ENCODE assay signal across 35 mouse cellular contexts in the genomic region with DNA sequence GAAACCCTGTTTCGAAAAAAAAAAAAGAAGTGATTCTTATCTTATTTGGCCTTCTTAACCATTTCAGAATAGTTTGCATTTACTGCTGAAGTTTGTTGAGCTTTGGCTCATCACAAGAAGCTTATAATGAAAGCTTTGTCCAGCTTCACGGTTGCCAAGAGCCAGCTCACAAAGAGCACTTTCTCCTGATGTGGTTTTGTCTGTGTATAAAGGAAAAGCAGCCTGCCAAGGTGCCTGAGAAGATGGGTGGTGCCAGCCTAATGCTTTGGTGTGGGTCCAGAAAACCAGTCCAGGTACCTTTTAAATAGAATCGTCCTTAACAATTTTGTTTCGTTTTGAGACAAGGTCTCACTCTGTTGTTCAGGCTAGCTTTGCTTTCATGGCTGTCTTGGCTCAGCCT. TPM values are rescaled to one million over a fixed set of nuclear protein-coding genes. Genes with fewer than 3 reads are reported as not detected.
DNase-seq lines count a peak whose midpoint lies in the region; ATAC-seq and TF ChIP-seq lines count a peak whose summit lies in the region.
"Had no signal": no experiment of that assay in that cellular context is flagged by ENCODE, and none has a peak within 500 bp of the region (broad histone marks: within the 10 kb centered on the region; RNA-seq: fewer than 3 reads in every experiment).

No protein-coding gene starts in this region.

- H3K9ac ChIP-seq in midbrain, postnatal 0 days (replicated peaks; ENCODE audit: low read length, poor library complexity, severe bottlenecking) = no peak overlapping the region
- no peak overlapping the region for H3K9ac ChIP-seq in midbrain, embryonic 14.5 days (replicated peaks; ENCODE audit: low read length)
- H3K9ac ChIP-seq: embryonic facial prominence, embryonic 13.5 days; forebrain, embryonic 13.5 days; heart, embryonic 12.5 days; hindbrain, embryonic 13.5 days; kidney, embryonic 15.5 days; limb, embryonic 12.5 days; liver, embryonic 15.5 days; midbrain, embryonic 15.5 days; neural tube, embryonic 12.5 days; stomach, embryonic 15.5 days had no signal

- no peak for ATAC-seq in midbrain, postnatal 0 days (ENCODE audit: low FRiP score)
- no peak for ATAC-seq in midbrain, embryonic 14.5 days (ENCODE audit: low FRiP score, low TSS enrichment)
- ATAC-seq: forebrain, embryonic 13.5 days; inflammation-experienced regulatory T-cells, adult 6 months; lung, postnatal 0 days; midbrain, embryonic 15.5 days; Patski had no signal

- H3K4me2 ChIP-seq in midbrain, postnatal 0 days (ENCODE audit: low read depth, low read length, poor library complexity, severe bottlenecking) = no peak overlapping the region
- no peak overlapping the region for H3K4me2 ChIP-seq in midbrain, embryonic 14.5 days (ENCODE audit: low read length)
- H3K4me2 ChIP-seq: embryonic facial prominence, embryonic 13.5 days; forebrain, embryonic 13.5 days; heart, embryonic 12.5 days; hindbrain, embryonic 13.5 days; kidney, embryonic 15.5 days; limb, embryonic 12.5 days; liver, embryonic 15.5 days; midbrain, embryonic 15.5 days; neural tube, embryonic 12.5 days; stomach, embryonic 15.5 days had no signal

- H3K27me3 ChIP-seq in cerebellum, adult 2 months (ENCODE audit: control insufficient read depth, insufficient read depth, low read length) = no peaks in the 10 kb centered on the region
- no peaks in the 10 kb centered on the region for H3K27me3 ChIP-seq in midbrain, postnatal 0 days (ENCODE audit: insufficient read depth, low read length)
- H3K27me3 ChIP-seq in midbrain, embryonic 14.5 days (ENCODE audit: control insufficient read depth, insufficient read depth, low read length) = no peaks in the 10 kb centered on the region
- H3K27me3 ChIP-seq: embryonic facial prominence, embryonic 13.5 days; forebrain, embryonic 13.5 days; heart, embryonic 12.5 days; hindbrain, embryonic 13.5 days; kidney, embryonic 15.5 days; limb, embryonic 12.5 days; liver, embryonic 15.5 days; midbrain, embryonic 15.5 days; neural tube, embryonic 12.5 days; Patski; stomach, embryonic 15.5 days had no signal

- TF ChIP-seq CTCF in cerebellum, adult 2 months (IDR thresholded peaks at IDR 0.05; ENCODE audit: borderline replicate concordance, insufficient read depth, low read depth, low read length) = no peak
- no peak for TF ChIP-seq CTCF in layer of hippocampus, adult 2 months (conservative IDR thresholded peaks at IDR 0.05)
- TF ChIP-seq CTCF in midbrain, postnatal 0 days (IDR thresholded peaks at IDR 0.05) = no peak
- no peak for TF ChIP-seq CTCF in olfactory bulb, adult 2 months (IDR thresholded peaks at IDR 0.05; ENCODE audit: insufficient read depth, low read depth, low read length)

- peaks cover 10% of the 10 kb centered on the region; the same call in 1 of the 2 replicates for H3K36me3 ChIP-seq in midbrain, postnatal 0 days (ENCODE audit: insufficient read depth, low read length)
- H3K36me3 ChIP-seq in midbrain, embryonic 14.5 days (ENCODE audit: control insufficient read depth, insufficient read depth, low read length) = peaks cover 16% of the 10 kb centered on the region; the same call in 1 of the 2 replicates
- H3K36me3 ChIP-seq: limb, embryonic 12.5 days; midbrain, embryonic 15.5 days; neural tube, embryonic 12.5 days; stomach, embryonic 15.5 days had no signal

- peak overlapping the region; percentile 30; the same call in 1 of the 2 replicates for H3K27ac ChIP-seq in cerebellum, adult 2 months (ENCODE audit: insufficient read depth, low read length)
- peak overlapping the region; percentile 76 for H3K27ac ChIP-seq in layer of hippocampus, adult 2 months
- no peak overlapping the region for H3K27ac ChIP-seq in midbrain, postnatal 0 days (ENCODE audit: low read depth, low read length)
- no peak overlapping the region for H3K27ac ChIP-seq in midbrain, embryonic 14.5 days (replicated peaks; ENCODE audit: low read depth, low read length)
- H3K27ac ChIP-seq in olfactory bulb, adult 2 months (ENCODE audit: insufficient read depth, low read depth, low read length) = 0 out of 2 replicates have a peak overlapping the region, but pooled peaks have one; percentile 7
- H3K27ac ChIP-seq: embryonic facial prominence, embryonic 13.5 days; forebrain, embryonic 13.5 days; gastrocnemius, adult 2 months; hindbrain, embryonic 13.5 days; kidney, embryonic 15.5 days; limb, embryonic 12.5 days; liver, embryonic 15.5 days; macrophage; midbrain, embryonic 15.5 days; neural tube, embryonic 12.5 days; stomach, embryonic 15.5 days had no signal

- DNase-seq in cerebellum, adult 2 months = no peak
- DNase-seq in cerebellum, postnatal 36 days = no peak
- DNase-seq in layer of hippocampus, adult 2 months (ENCODE audit: low spot score in 2 of 2) = no peak
- DNase-seq in layer of hippocampus, adult 11-12 months (ENCODE audit: low spot score) = no peak
- peak; percentile 13 for DNase-seq in midbrain, postnatal 0 days (ENCODE audit: low spot score)
- no peak for DNase-seq in midbrain, embryonic 14.5 days
- no peak for DNase-seq in heart, adult 9 months (ENCODE audit: low spot score in 2 of 2)
- DNase-seq: adrenal gland, postnatal 14 days; cerebellum, adult 8-10 months; cerebellum, postnatal 25 days; embryo, embryonic 11 days; gastrocnemius, adult 2 months; gastrocnemius, postnatal 36 days; heart, adult 18-20 months; heart, postnatal 4 days; kidney, adult 11 months; kidney, postnatal 25 days; right cerebral cortex, postnatal 25 days had no signal

- WGBS in cerebellum, adult 2 months = 62% methylated on average over 4 of the region's 4 CpGs
- WGBS in midbrain, postnatal 0 days = 70% methylated on average over 4 of the region's 4 CpGs
- 79% methylated on average over 4 of the region's 4 CpGs for WGBS in midbrain, embryonic 14.5 days
- 26% methylated on average over 4 of the region's 4 CpGs for WGBS in olfactory bulb, adult 2 months

- H3K4me3 ChIP-seq in cerebellum, adult 2 months (replicated peaks; ENCODE audit: insufficient read depth, low read depth, low read length) = no peak overlapping the region
- no peak overlapping the region for H3K4me3 ChIP-seq in layer of hippocampus, adult 2 months
- no peak overlapping the region for H3K4me3 ChIP-seq in midbrain, postnatal 0 days (ENCODE audit: low read depth, low read length)
- H3K4me3 ChIP-seq in midbrain, embryonic 14.5 days (replicated peaks; ENCODE audit: low read depth, low read length) = no peak overlapping the region
- H3K4me3 ChIP-seq in olfactory bulb, adult 2 months (ENCODE audit: insufficient read depth, low read depth, low read length) = no peak overlapping the region
- H3K4me3 ChIP-seq: embryonic facial prominence, embryonic 13.5 days; erythroblast, embryonic 14.5 days; forebrain, embryonic 13.5 days; gastrocnemius, adult 2 months; heart, embryonic 12.5 days; hindbrain, embryonic 13.5 days; kidney, embryonic 15.5 days; limb, embryonic 12.5 days; liver, embryonic 15.5 days; midbrain, embryonic 15.5 days; neural tube, embryonic 12.5 days; stomach, embryonic 15.5 days had no signal

- no peaks in the 10 kb centered on the region for H3K4me1 ChIP-seq in cerebellum, adult 2 months (ENCODE audit: control insufficient read depth, insufficient read depth, low read length)
- H3K4me1 ChIP-seq in midbrain, postnatal 0 days (ENCODE audit: insufficient read depth, low read length) = no peaks in the 10 kb centered on the region
- no peaks in the 10 kb centered on the region for H3K4me1 ChIP-seq in midbrain, embryonic 14.5 days (ENCODE audit: control insufficient read depth, insufficient read depth, low read length)
- no peaks in the 10 kb centered on the region for H3K4me1 ChIP-seq in olfactory bulb, adult 2 months (ENCODE audit: control insufficient read depth, insufficient read depth, low read length)
- H3K4me1 ChIP-seq: embryonic facial prominence, embryonic 13.5 days; forebrain, embryonic 13.5 days; heart, embryonic 12.5 days; hindbrain, embryonic 13.5 days; kidney, embryonic 15.5 days; limb, embryonic 12.5 days; liver, embryonic 15.5 days; midbrain, embryonic 15.5 days; neural tube, embryonic 12.5 days; stomach, embryonic 15.5 days had no signal

- TF ChIP-seq POLR2A in cerebellum, adult 2 months (IDR thresholded peaks at IDR 0.05; ENCODE audit: borderline replicate concordance, insufficient read depth, low read length) = no peak
- TF ChIP-seq POLR2A in olfactory bulb, adult 2 months (IDR thresholded peaks at IDR 0.05; ENCODE audit: insufficient read depth, low read depth, low read length) = no peak

- no peaks in the 10 kb centered on the region for H3K9me3 ChIP-seq in midbrain, postnatal 0 days (ENCODE audit: low read length)
- H3K9me3 ChIP-seq in midbrain, embryonic 14.5 days (ENCODE audit: control insufficient read depth, low read length) = no peaks in the 10 kb centered on the region
- H3K9me3 ChIP-seq: embryonic facial prominence, embryonic 13.5 days; forebrain, embryonic 13.5 days; G1E; heart, embryonic 12.5 days; hindbrain, embryonic 13.5 days; kidney, embryonic 15.5 days; limb, embryonic 12.5 days; liver, embryonic 15.5 days; midbrain, embryonic 15.5 days; neural tube, embryonic 12.5 days; stomach, embryonic 15.5 days had no signal

RNA-seq across cellular contexts. Expression of gene Tecpr2, which starts 13.0 kb away (rescaled TPM):
- polyA plus RNA-seq in cerebellum, adult 2 months (2012; rRNA removed) = 20.2 and 20.7 TPM in 2 replicates
- total RNA-seq in layer of hippocampus, adult 2 months (2021) = 10 to 100 TPM; 39.5 to 42.0 TPM
- total RNA-seq in midbrain, postnatal 0 days (2014; rRNA removed) = 22.9 and 23.6 TPM in 2 replicates
- 4.8 and 4.9 TPM in 2 replicates for polyA plus RNA-seq in midbrain, postnatal 0 days (2015; fragmentation: Nextera tagmentation; extraction: Ambion mirVana)
- polyA plus RNA-seq in midbrain, embryonic 14.5 days (2014; fragmentation: Nextera tagmentation; extraction: Ambion mirVana) = 6.1 and 7.6 TPM in 2 replicates
- not detected in 2 replicates for polyA plus RNA-seq in olfactory bulb, adult 2 months (2012; ENCODE audit: insufficient read depth, insufficient read length, low replicate concordance, missing spikeins)

RNA-seq across cellular contexts. Expression of gene Cinp, which starts 13.2 kb away (rescaled TPM):
- 59.6 and 65.7 TPM in 2 replicates for polyA plus RNA-seq in cerebellum, adult 2 months (2012; rRNA removed)
- total RNA-seq in layer of hippocampus, adult 2 months (2021) = 10 to 100 TPM; 63.4 to 65.1 TPM
- total RNA-seq in midbrain, postnatal 0 days (2014; rRNA removed) = 105 and 153 TPM in 2 replicates
- polyA plus RNA-seq in midbrain, postnatal 0 days (2015; fragmentation: Nextera tagmentation; extraction: Ambion mirVana) = 91.3 and 99.0 TPM in 2 replicates
- 83.0 and 83.1 TPM in 2 replicates for polyA plus RNA-seq in midbrain, embryonic 14.5 days (2014; fragmentation: Nextera tagmentation; extraction: Ambion mirVana)
- polyA plus RNA-seq in olfactory bulb, adult 2 months (2012; ENCODE audit: insufficient read depth, insufficient read length, low replicate concordance, missing spikeins) = not detected in 2 replicates

RNA-seq across cellular contexts. Expression of gene Zfp839, which starts 52.1 kb away (rescaled TPM):
- polyA plus RNA-seq in cerebellum, adult 2 months (2012; rRNA removed) = 7.6 and 8.5 TPM in 2 replicates
- 10 to 100 TPM; 12.8 to 13.2 TPM for total RNA-seq in layer of hippocampus, adult 2 months (2021)
- total RNA-seq in midbrain, postnatal 0 days (2014; rRNA removed) = 4.5 and 5.4 TPM in 2 replicates
- polyA plus RNA-seq in midbrain, postnatal 0 days (2015; fragmentation: Nextera tagmentation; extraction: Ambion mirVana) = 1.7 and 1.9 TPM in 2 replicates
- 2.0 and 3.1 TPM in 2 replicates for polyA plus RNA-seq in midbrain, embryonic 14.5 days (2014; fragmentation: Nextera tagmentation; extraction: Ambion mirVana)
- polyA plus RNA-seq in olfactory bulb, adult 2 months (2012; ENCODE audit: insufficient read depth, insufficient read length, low replicate concordance, missing spikeins) = not detected in 2 replicates

Comparison
In these comparisons a context has a peak if more than half of its experiments do, and no peak if none do; other contexts are left out.
1. H3K27ac ChIP-seq: peak in cerebellum, adult 2 months (single experiment), layer of hippocampus, adult 2 months (single experiment) and olfactory bulb, adult 2 months (single experiment); none in midbrain, postnatal 0 days (single experiment) and midbrain, embryonic 14.5 days (single experiment).
2. RNA of gene Cinp, which starts 13.2 kb away (polyA plus RNA-seq): 91.3 to 99.0 TPM in midbrain, postnatal 0 days, 83.0 to 83.1 TPM in midbrain, embryonic 14.5 days and 59.6 to 65.7 TPM in cerebellum, adult 2 months; not detected in olfactory bulb, adult 2 months; every median in the first group is over 10 times any median in the second.